Mouse (Mus musculus) forebrain, embryonic 10.5 days (tissue): Measurements from ENCODE around the gene St6galnac3. TPM values are rescaled to one million over a fixed set of nuclear protein-coding genes. Genes with fewer than 3 reads are reported as not detected.

ENCODE experiments used
- DNase-seq: peaks from one replicate; pipeline ENCODE4 v3.0.0-alpha.2; 2017; ENCODE audit warnings: low spot score; ENCODE audit errors: extremely low spot score
- H3K27ac ChIP-seq: fragments of 300-500 bp; sonication (generic); 2 replicates; pipeline ENCODE4 v1.5.1; 2016; ENCODE audit warnings: mild to moderate bottlenecking
- H3K27me3 ChIP-seq: fragments of 300-500 bp; sonication (generic); 2 replicates; pipeline ENCODE4 v1.6.1; 2016; ENCODE audit warnings: mild to moderate bottlenecking; ENCODE audit not compliant: poor library complexity, severe bottlenecking
- H3K36me3 ChIP-seq: fragments of 300-500 bp; sonication (generic); replicated peaks from 2 replicates; pipeline ENCODE4 v1.6.1; 2016; ENCODE audit warnings: mild to moderate bottlenecking, moderate library complexity
- H3K4me1 ChIP-seq: fragments of 300-500 bp; sonication (generic); 2 replicates; pipeline ENCODE4 v1.6.1; 2016
- H3K4me3 ChIP-seq: fragments of 300-500 bp; sonication (generic); 2 replicates; pipeline ENCODE4 v1.5.1; 2016; ENCODE audit warnings: mild to moderate bottlenecking, moderate library complexity
- H3K9me3 ChIP-seq: fragments of 300-500 bp; sonication (generic); 2 replicates; pipeline ENCODE4 v1.6.1; 2016; ENCODE audit warnings: mild to moderate bottlenecking, moderate library complexity
- WGBS: fragments of 180-500 bp; shearing (Covaris S2); methylation state at CpG from one replicate; pipeline ENCODE4 v1.1.7; 2016; 5-methylcytosine and 5-hydroxymethylcytosine counted together
- polyA plus RNA-seq: library from polyadenylated mRNA; unstranded; fragments of >200 nt; fragmentation: Nextera tagmentation; extraction: Ambion mirVana; gene quantifications from 2 replicates; pipeline ENCODE4 v1.2.1, GENCODE M21; 2016

St6galnac3 gene
- polyA plus RNA-seq, 1 experiment from 2014 or later = 40.0 TPM

GRCm38 (mm10) chr3:153509643-153510042 is 215.3 kb downstream of the St6galnac3 start:
- H3K36me3 ChIP-seq = no peaks in the 10 kb centered on the region; the same call in 1 of the 2 replicates
- H3K27ac ChIP-seq = no peak overlapping the region
- WGBS = 68% methylated on average over 4 of the region's 4 CpGs
- no peaks in the 10 kb centered on the region for H3K9me3 ChIP-seq
- DNase-seq = no peak
- H3K4me3 ChIP-seq = no peak overlapping the region
- peaks cover 28% of the 10 kb centered on the region for H3K4me1 ChIP-seq
- H3K27me3 ChIP-seq = no peaks in the 10 kb centered on the region

GRCm38 (mm10) chr3:153509029-153509428 is 215.9 kb downstream of the St6galnac3 start:
- no peak for DNase-seq
- Histone ChIP-seq H3K9me3 (no peaks in the 10 kb centered on the region), H3K4me1 (peaks cover 28% of the 10 kb centered on the region), H3K4me3 (no peak overlapping the region), H3K27me3 (no peaks in the 10 kb centered on the region), H3K27ac (no peak overlapping the region), H3K36me3 (no peaks in the 10 kb centered on the region; the same call in 1 of the 2 replicates)
- WGBS = 90% methylated on average over 3 of the region's 3 CpGs

GRCm38 (mm10) chr3:153508592-153508991 is 216.4 kb downstream of the St6galnac3 start:
- no peaks in the 10 kb centered on the region for H3K27me3 ChIP-seq
- no peak overlapping the region for H3K27ac ChIP-seq
- no peaks in the 10 kb centered on the region for H3K9me3 ChIP-seq
- no peaks in the 10 kb centered on the region; the same call in 1 of the 2 replicates for H3K36me3 ChIP-seq
- WGBS = 80% methylated on average over 2 of the region's 2 CpGs
- no peak for DNase-seq
- peaks cover 26% of the 10 kb centered on the region for H3K4me1 ChIP-seq
- no peak overlapping the region for H3K4me3 ChIP-seq

- Histone ChIP-seq H3K4me1 (peaks cover 20% of the 10 kb centered on the region), H3K36me3 (no peaks in the 10 kb centered on the region; the same call in 1 of the 2 replicates), H3K27ac (no peak overlapping the region), H3K4me3 (no peak overlapping the region), H3K9me3 (no peaks in the 10 kb centered on the region), H3K27me3 (no peaks in the 10 kb centered on the region)
- WGBS = 97% methylated on average over 2 of the region's 2 CpGs
- DNase-seq = no peak
Measured at GRCm38 (mm10) chr3:153507599-153507998, 217.4 kb downstream of the St6galnac3 start.

- peaks cover 11% of the 10 kb centered on the region for H3K4me1 ChIP-seq
- no peak overlapping the region for H3K4me3 ChIP-seq
- H3K27ac ChIP-seq = no peak overlapping the region
- no peaks in the 10 kb centered on the region; the same call in 1 of the 2 replicates for H3K36me3 ChIP-seq
- no peaks in the 10 kb centered on the region for H3K9me3 ChIP-seq
- 89% methylated on average over 4 of the region's 4 CpGs for WGBS
- no peak for DNase-seq
- no peaks in the 10 kb centered on the region for H3K27me3 ChIP-seq
Measured at GRCm38 (mm10) chr3:153502488-153502887, 222.5 kb downstream of the St6galnac3 start.

- peak; percentile 59 for DNase-seq
- no peak overlapping the region for H3K27ac ChIP-seq
- no peaks in the 10 kb centered on the region for H3K36me3 ChIP-seq
- 58% methylated on average over 3 of the region's 3 CpGs for WGBS
- peaks cover 15% of the 10 kb centered on the region for H3K4me1 ChIP-seq
- H3K27me3 ChIP-seq = no peaks in the 10 kb centered on the region
- no peak overlapping the region for H3K4me3 ChIP-seq
- H3K9me3 ChIP-seq = no peaks in the 10 kb centered on the region
Measured at GRCm38 (mm10) chr3:153501333-153501877, 223.6 kb downstream of the St6galnac3 start.

- Histone ChIP-seq H3K4me1 (peaks cover 10% of the 10 kb centered on the region; the same call in 1 of the 2 replicates), H3K27ac (no peak overlapping the region), H3K4me3 (no peak overlapping the region), H3K27me3 (no peaks in the 10 kb centered on the region), H3K9me3 (no peaks in the 10 kb centered on the region), H3K36me3 (no peaks in the 10 kb centered on the region)
- no peak for DNase-seq
- WGBS = 94% methylated on average over 1 of the region's 1 CpGs
Measured at GRCm38 (mm10) chr3:153492986-153493385, 232.0 kb downstream of the St6galnac3 start.

- Histone ChIP-seq H3K27me3 (no peaks in the 10 kb centered on the region), H3K36me3 (no peaks in the 10 kb centered on the region), H3K27ac (no peak overlapping the region), H3K4me1 (peaks cover 11% of the 10 kb centered on the region; the same call in 1 of the 2 replicates), H3K4me3 (no peak overlapping the region), H3K9me3 (no peaks in the 10 kb centered on the region)
- DNase-seq = no peak
- WGBS = 95% methylated on average over 9 of the region's 9 CpGs
Measured at GRCm38 (mm10) chr3:153489718-153490117, 235.3 kb downstream of the St6galnac3 start.

GRCm38 (mm10) chr3:153488931-153489330 is 236.0 kb downstream of the St6galnac3 start:
- no peaks in the 10 kb centered on the region for H3K9me3 ChIP-seq
- H3K4me3 ChIP-seq = no peak overlapping the region
- no peaks in the 10 kb centered on the region for H3K27me3 ChIP-seq
- H3K4me1 ChIP-seq = peaks cover 11% of the 10 kb centered on the region; the same call in 1 of the 2 replicates
- no peaks in the 10 kb centered on the region for H3K36me3 ChIP-seq
- 91% methylated on average over 5 of the region's 5 CpGs for WGBS
- no peak overlapping the region for H3K27ac ChIP-seq
- no peak for DNase-seq

- H3K4me3 ChIP-seq = no peak overlapping the region
- no peaks in the 10 kb centered on the region for H3K27me3 ChIP-seq
- DNase-seq = no peak
- no peaks in the 10 kb centered on the region for H3K36me3 ChIP-seq
- H3K9me3 ChIP-seq = no peaks in the 10 kb centered on the region
- H3K27ac ChIP-seq = no peak overlapping the region
- 86% methylated on average over 5 of the region's 5 CpGs for WGBS
- H3K4me1 ChIP-seq = 0 out of 2 replicates have a peak, but pooled peaks cover 6% of the 10 kb centered on the region
Measured at GRCm38 (mm10) chr3:153485176-153485575, 239.8 kb downstream of the St6galnac3 start.

GRCm38 (mm10) chr3:153484701-153485100 is 240.3 kb downstream of the St6galnac3 start:
- H3K9me3 ChIP-seq = no peaks in the 10 kb centered on the region
- H3K36me3 ChIP-seq = no peaks in the 10 kb centered on the region
- H3K27ac ChIP-seq = no peak overlapping the region
- DNase-seq = no peak
- 89% methylated on average over 7 of the region's 7 CpGs for WGBS
- 0 out of 2 replicates have a peak, but pooled peaks cover 6% of the 10 kb centered on the region for H3K4me1 ChIP-seq
- H3K27me3 ChIP-seq = no peaks in the 10 kb centered on the region
- H3K4me3 ChIP-seq = no peak overlapping the region

GRCm38 (mm10) chr3:153483691-153484090 is 241.3 kb downstream of the St6galnac3 start:
- no peak overlapping the region for H3K27ac ChIP-seq
- H3K27me3 ChIP-seq = no peaks in the 10 kb centered on the region
- WGBS = 91% methylated on average over 4 of the region's 4 CpGs
- no peak overlapping the region for H3K4me3 ChIP-seq
- no peaks in the 10 kb centered on the region for H3K9me3 ChIP-seq
- no peaks in the 10 kb centered on the region for H3K36me3 ChIP-seq
- DNase-seq = no peak
- H3K4me1 ChIP-seq = 0 out of 2 replicates have a peak, but pooled peaks cover 6% of the 10 kb centered on the region

- H3K36me3 ChIP-seq = no peaks in the 10 kb centered on the region
- DNase-seq = no peak
- 93% methylated on average over 11 of the region's 11 CpGs for WGBS
- no peak overlapping the region for H3K4me3 ChIP-seq
- no peaks in the 10 kb centered on the region for H3K9me3 ChIP-seq
- 0 out of 2 replicates have a peak, but pooled peaks cover 6% of the 10 kb centered on the region for H3K4me1 ChIP-seq
- no peaks in the 10 kb centered on the region for H3K27me3 ChIP-seq
- no peak overlapping the region for H3K27ac ChIP-seq
Measured at GRCm38 (mm10) chr3:153482098-153482497, 242.9 kb downstream of the St6galnac3 start.
